Mouse (Mus musculus) limb, embryonic 11.5 days (tissue): ENCODE measurements around the gene Mef2c. TPM values are rescaled to one million over a fixed set of nuclear protein-coding genes. Genes with fewer than 3 reads are reported as not detected.

Experiments
- ATAC-seq: fragments of 200-750 bp; cut with Nextera tagmentation; 2 replicates; pipeline ENCODE4 v1.8.0; 2017; ENCODE audit warnings: low read depth; ENCODE audit not compliant: insufficient number of reproducible peaks, low FRiP score, low TSS enrichment
- DNase-seq: peaks from one replicate; pipeline ENCODE4 v3.0.0-alpha.2; 2015; ENCODE audit warnings: low spot score
- H3K27ac ChIP-seq: fragments of 300-500 bp; sonication (generic); replicated peaks from 2 replicates; pipeline ENCODE4 v1.5.1; 2014; ENCODE audit warnings: low read depth, mild to moderate bottlenecking, low read length
- H3K27me3 ChIP-seq: fragments of 300-500 bp; sonication (generic); 2 replicates; pipeline ENCODE4 v1.6.1; 2014; ENCODE audit warnings: mild to moderate bottlenecking, low read length, mixed read lengths; ENCODE audit not compliant: control insufficient read depth, insufficient read depth
- H3K36me3 ChIP-seq: fragments of 300-500 bp; sonication (generic); 2 replicates; pipeline ENCODE4 v1.6.1; 2014; ENCODE audit warnings: mild to moderate bottlenecking, low read length, moderate library complexity, mixed read lengths; ENCODE audit not compliant: control insufficient read depth, insufficient read depth
- H3K4me1 ChIP-seq: fragments of 300-500 bp; sonication (generic); 2 replicates; pipeline ENCODE4 v1.6.1; 2014; ENCODE audit warnings: low read length, mixed read lengths; ENCODE audit not compliant: control insufficient read depth, insufficient read depth
- H3K4me2 ChIP-seq: fragments of 300-500 bp; sonication (generic); 2 replicates; pipeline ENCODE4 v1.6.1; 2014; ENCODE audit warnings: low read depth, mild to moderate bottlenecking, moderate library complexity; ENCODE audit not compliant: severe bottlenecking
- H3K4me3 ChIP-seq: fragments of 300-500 bp; sonication (generic); 2 replicates; pipeline ENCODE4 v1.5.1; 2014; ENCODE audit warnings: low read depth, low read length
- H3K9ac ChIP-seq: fragments of 300-500 bp; sonication (generic); 2 replicates; pipeline ENCODE4 v1.6.1; 2014; ENCODE audit warnings: mild to moderate bottlenecking, low read length
- H3K9me3 ChIP-seq: fragments of 300-500 bp; sonication (generic); 2 replicates; pipeline ENCODE4 v1.6.1; 2016; ENCODE audit warnings: low read length; ENCODE audit not compliant: control insufficient read depth
- WGBS: fragments of 180-500 bp; shearing (Covaris S2); extraction: QIAGEN DNeasy Blood & Tissue Kit; methylation state at CpG from one replicate; pipeline ENCODE4 v1.1.7; 2014; 5-methylcytosine and 5-hydroxymethylcytosine counted together
- polyA plus RNA-seq: library from polyadenylated mRNA; unstranded; fragments of >200 nt; fragmentation: Nextera tagmentation; extraction: Ambion mirVana; gene quantifications from 2 replicates; pipeline ENCODE4 v1.2.1, GENCODE M21; 2014

Mef2c gene
- polyA plus RNA-seq, 1 experiment from 2014 or later = 27.8 TPM

DNA sequence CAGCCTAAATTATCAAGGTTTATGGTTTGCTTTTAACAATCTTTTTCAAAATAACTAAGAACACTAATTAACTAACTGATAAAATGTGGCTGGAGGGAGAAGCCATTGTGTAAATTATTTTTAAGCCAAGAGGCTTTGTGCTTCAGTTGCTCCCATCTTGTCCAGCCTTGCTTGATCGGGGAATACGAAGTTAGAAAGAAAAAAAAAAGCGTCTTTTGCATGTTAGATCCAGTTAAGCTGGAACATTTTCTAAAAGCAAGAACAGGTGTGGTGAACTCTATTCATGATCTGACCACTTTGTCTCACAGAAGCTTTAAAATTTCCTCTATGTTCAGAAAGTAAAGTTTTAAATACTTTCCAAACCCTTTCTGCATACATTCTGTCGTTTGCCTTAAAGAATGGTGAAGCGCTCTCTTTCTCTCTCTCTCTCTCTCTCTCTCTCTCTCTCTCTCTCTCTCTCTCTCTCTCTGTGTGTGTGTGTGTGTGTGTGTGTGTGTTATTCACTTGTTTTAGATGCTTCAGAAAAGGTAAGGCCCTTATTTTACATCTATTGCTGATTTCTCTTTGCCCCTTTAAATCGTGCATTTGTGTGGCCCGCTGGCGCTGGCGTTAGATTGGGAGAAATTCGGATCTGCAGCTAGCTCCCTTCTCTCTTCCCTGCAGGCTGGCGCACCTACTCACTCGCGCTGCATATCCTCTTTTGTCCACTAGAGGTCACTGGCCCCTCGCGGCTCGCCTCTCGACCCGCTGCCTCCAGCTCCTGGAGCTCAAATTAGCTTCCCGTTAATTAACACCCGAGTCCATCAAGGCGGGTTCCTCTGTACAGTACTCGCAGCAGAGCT is 210.9 kb downstream of the Mef2c start:
- ATAC-seq = peak; percentile 66

DNA sequence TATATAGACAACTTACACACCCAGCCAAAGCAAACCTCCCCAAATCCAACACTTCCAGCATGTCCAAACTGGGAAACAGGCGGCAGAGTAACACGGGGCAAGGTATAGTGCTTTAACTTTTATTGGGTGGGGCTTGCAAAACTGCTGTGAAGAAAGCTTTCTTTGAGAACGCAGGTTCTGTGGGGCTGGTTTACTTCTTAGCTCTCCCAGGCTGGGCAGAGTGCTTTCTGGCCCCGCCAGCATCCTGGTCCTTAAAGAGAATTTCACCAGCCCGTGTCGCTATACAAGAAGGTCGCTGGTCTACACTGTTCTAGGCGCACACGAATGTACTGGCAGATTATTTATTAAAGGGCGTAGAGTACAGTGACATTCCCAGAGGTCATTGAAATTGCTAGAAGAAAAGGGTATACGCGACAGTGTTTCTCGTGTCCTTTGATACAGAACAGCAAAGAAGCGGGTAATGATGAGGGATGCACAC is 211.5 kb downstream of the Mef2c start:
- WGBS = 4% methylated on average over 14 of the region's 14 CpGs
- H3K27ac ChIP-seq = no peak overlapping the region
- no peak for DNase-seq

More for the DNA sequence above, 210.9 kb downstream of the Mef2c start:
- DNase-seq = peak; percentile 90
- H3K27ac ChIP-seq = no peak overlapping the region
- no peaks in the 10 kb centered on the region for H3K4me1 ChIP-seq
- H3K9me3 ChIP-seq = no peaks in the 10 kb centered on the region
- 1% methylated on average over 22 of the region's 22 CpGs for WGBS
- H3K36me3 ChIP-seq = no peaks in the 10 kb centered on the region
- H3K4me3 ChIP-seq = 0 out of 2 replicates have a peak overlapping the region, but pooled peaks have one; percentile 3
- H3K4me2 ChIP-seq = peak overlapping the region; percentile 35
- H3K9ac ChIP-seq = no peak overlapping the region
- peaks cover 73% of the 10 kb centered on the region for H3K27me3 ChIP-seq

DNA sequence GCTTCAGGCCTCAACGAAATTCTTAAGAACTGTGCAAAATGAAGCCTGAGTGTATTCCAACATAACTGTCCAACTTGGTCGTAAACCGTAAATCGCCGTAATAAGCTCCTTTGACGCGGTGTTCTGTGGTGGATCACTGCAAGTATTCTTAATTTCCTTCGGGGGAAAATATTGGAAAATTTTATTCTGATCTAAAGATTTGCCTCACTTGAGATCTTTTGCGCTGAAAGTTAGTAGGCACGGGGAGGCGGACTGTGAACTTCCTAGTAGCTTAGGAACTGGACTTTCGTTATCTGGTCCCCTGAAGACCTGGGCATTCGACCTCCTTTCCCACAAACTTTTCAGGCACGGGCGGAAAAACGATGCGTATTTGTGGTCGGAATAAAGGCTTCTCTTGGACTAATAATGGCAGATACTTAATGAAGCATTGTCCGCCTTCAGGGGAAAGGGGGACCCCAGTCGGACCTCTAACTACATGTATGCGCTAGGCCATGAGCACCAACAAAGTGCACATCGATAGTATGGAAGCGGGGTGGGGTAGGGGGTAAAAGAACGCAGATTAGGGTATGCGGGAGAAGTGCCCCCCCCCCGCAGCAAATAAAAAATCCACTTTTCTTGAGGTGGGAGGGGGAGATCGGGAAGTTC is 212.3 kb downstream of the Mef2c start:
- 2% methylated on average over 27 of the region's 27 CpGs for WGBS
- Histone ChIP-seq H3K9me3 (no peaks in the 10 kb centered on the region), H3K4me3 (no peak overlapping the region), H3K4me2 (no peak overlapping the region), H3K9ac (no peak overlapping the region), H3K36me3 (no peaks in the 10 kb centered on the region), H3K27ac (no peak overlapping the region), H3K27me3 (peaks cover 85% of the 10 kb centered on the region), H3K4me1 (no peaks in the 10 kb centered on the region)
- DNase-seq (peak; percentile 45), ATAC-seq (no peak)

More for the DNA sequence above, 211.5 kb downstream of the Mef2c start:
- Histone ChIP-seq H3K27me3 (peaks cover 80% of the 10 kb centered on the region), H3K4me1 (no peaks in the 10 kb centered on the region), H3K4me2 (peak overlapping the region; percentile 35), H3K9ac (no peak overlapping the region), H3K36me3 (no peaks in the 10 kb centered on the region), H3K9me3 (no peaks in the 10 kb centered on the region), H3K4me3 (0 out of 2 replicates have a peak overlapping the region, but pooled peaks have one; percentile 3)
- peak; percentile 62 for ATAC-seq
